Mouse (Mus musculus) forebrain, embryonic 16.5 days (tissue): Measurements from ENCODE around the gene Bin2. TPM values are rescaled to one million over a fixed set of nuclear protein-coding genes. Genes with fewer than 3 reads are reported as not detected.
A peak's percentile ranks its signal among the peaks of the same experiment; 100 is the strongest.

Experiments
- ATAC-seq: fragments of 200-750 bp; cut with Nextera tagmentation; 2 replicates; pipeline ENCODE4 v1.8.0; 2017; ENCODE audit warnings: mild to moderate bottlenecking, moderate library complexity
- H3K27ac ChIP-seq: fragments of 300-500 bp; sonication (generic); 2 replicates; pipeline ENCODE4 v1.5.1; 2014; ENCODE audit warnings: low read length, control low read depth
- H3K27me3 ChIP-seq: fragments of 300-500 bp; sonication (generic); replicated peaks from 2 replicates; pipeline ENCODE4 v1.6.1; 2014; ENCODE audit warnings: low read length; ENCODE audit not compliant: control insufficient read depth, insufficient read depth
- H3K36me3 ChIP-seq: fragments of 300-500 bp; sonication (generic); 2 replicates; pipeline ENCODE4 v1.6.1; 2014; ENCODE audit not compliant: control insufficient read depth, insufficient read depth
- H3K4me1 ChIP-seq: fragments of 300-500 bp; sonication (generic); replicated peaks from 2 replicates; pipeline ENCODE4 v1.6.1; 2014; ENCODE audit warnings: low read length; ENCODE audit not compliant: control insufficient read depth, insufficient read depth
- H3K4me2 ChIP-seq: fragments of 300-500 bp; sonication (generic); 2 replicates; pipeline ENCODE4 v1.6.1; 2014; ENCODE audit warnings: mild to moderate bottlenecking, low read length, control low read depth
- H3K4me3 ChIP-seq: fragments of 300-500 bp; sonication (generic); replicated peaks from 2 replicates; pipeline ENCODE4 v1.5.1; 2014; ENCODE audit warnings: mild to moderate bottlenecking, low read length, control low read depth
- H3K9ac ChIP-seq: fragments of 300-500 bp; sonication (generic); replicated peaks from 2 replicates; pipeline ENCODE4 v1.6.1; 2014; ENCODE audit warnings: low read depth, low read length, control low read depth
- H3K9me3 ChIP-seq: fragments of 300-500 bp; sonication (generic); 2 replicates; pipeline ENCODE4 v1.6.1; 2016; ENCODE audit warnings: low read length; ENCODE audit not compliant: control insufficient read depth
- WGBS: fragments of 180-500 bp; shearing (Covaris S2); extraction: QIAGEN DNeasy Blood & Tissue Kit; methylation state at CpG from one replicate; pipeline ENCODE4 v1.1.7; 2014; 5-methylcytosine and 5-hydroxymethylcytosine counted together
- polyA plus RNA-seq: library from polyadenylated mRNA; unstranded; fragments of >200 nt; fragmentation: Nextera tagmentation; extraction: Ambion mirVana; gene quantifications from 2 replicates; pipeline ENCODE4 v1.2.1, GENCODE M21; 2015

Bin2 gene
- polyA plus RNA-seq, 1 experiment from 2014 or later: 0.65 TPM

DNA sequence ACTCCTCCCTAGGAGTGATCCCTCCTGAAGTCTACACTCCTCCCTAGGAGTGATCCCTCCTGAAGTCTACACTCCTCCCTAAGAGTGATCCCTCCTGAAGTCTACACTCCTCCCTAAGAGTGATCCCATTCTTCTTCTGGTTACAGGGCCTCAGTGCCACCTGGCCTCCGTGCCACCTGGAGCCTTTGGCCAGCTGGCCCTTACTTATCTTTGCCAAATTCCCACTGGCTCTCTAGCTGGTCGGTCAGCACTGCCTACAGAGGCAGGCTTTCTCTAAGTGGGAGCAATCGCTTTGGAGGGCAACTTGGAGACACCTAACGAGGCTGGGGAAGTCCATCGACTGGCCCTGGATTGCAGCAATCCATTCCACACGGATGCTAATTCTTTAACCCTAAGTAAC, 23.2 kb downstream of the Bin2 start:
- Histone ChIP-seq H3K4me2 (no peak overlapping the region), H3K9ac (no peak overlapping the region), H3K4me3 (no peak overlapping the region), H3K27ac (no peak overlapping the region), H3K9me3 (no peaks in the 10 kb centered on the region), H3K36me3 (no peaks in the 10 kb centered on the region), H3K4me1 (no peaks in the 10 kb centered on the region), H3K27me3 (no peaks in the 10 kb centered on the region)
- WGBS: 74% methylated on average over 6 of the region's 6 CpGs
- no peak for ATAC-seq

- peaks cover 16% of the 10 kb centered on the region for H3K27me3 ChIP-seq
- no peaks in the 10 kb centered on the region for H3K9me3 ChIP-seq
- H3K9ac ChIP-seq: no peak overlapping the region
- no peak overlapping the region for H3K4me2 ChIP-seq
- 93% methylated on average over 7 of the region's 7 CpGs for WGBS
- no peak overlapping the region for H3K27ac ChIP-seq
- no peaks in the 10 kb centered on the region for H3K4me1 ChIP-seq
- no peak overlapping the region for H3K4me3 ChIP-seq
- no peak for ATAC-seq
- H3K36me3 ChIP-seq: no peaks in the 10 kb centered on the region
Observed at GRCm38 (mm10) chr15:100642451-100642850, 26.9 kb downstream of the Bin2 start.

DNA sequence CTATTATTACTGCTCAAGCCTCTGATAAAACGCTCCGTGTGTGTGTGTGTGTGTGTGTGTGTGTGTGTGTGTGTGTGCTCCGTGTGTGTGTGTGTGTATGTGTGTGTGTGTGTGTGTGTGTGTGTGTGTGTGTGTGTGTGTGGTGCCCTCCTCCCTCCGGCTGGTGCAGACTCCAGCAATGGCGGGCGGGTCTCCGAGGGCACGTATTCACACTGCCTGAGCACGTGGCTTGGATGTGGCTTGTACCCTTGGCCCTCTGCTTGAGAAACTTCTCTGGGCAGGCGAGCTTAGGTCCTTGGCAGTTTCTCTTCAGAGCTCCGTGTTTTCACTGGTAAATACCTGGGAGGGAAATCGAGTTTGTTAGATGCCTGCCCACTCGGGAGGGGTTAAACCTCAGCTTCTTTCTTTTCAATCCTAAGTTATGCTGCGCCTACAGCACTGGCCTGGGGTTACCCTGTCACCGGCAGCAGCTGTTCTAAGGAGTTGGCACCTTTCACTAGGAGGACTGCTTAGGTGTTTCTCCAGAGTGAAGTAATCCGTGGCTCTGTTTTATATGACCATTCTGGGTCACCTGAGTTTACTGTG, 28.0 kb downstream of the Bin2 start:
- no peak overlapping the region for H3K4me2 ChIP-seq
- no peaks in the 10 kb centered on the region for H3K9me3 ChIP-seq
- H3K27me3 ChIP-seq: peaks cover 23% of the 10 kb centered on the region
- H3K27ac ChIP-seq: no peak overlapping the region
- ATAC-seq: no peak
- 68% methylated on average over 15 of the region's 16 CpGs for WGBS
- peaks cover 11% of the 10 kb centered on the region for H3K4me1 ChIP-seq
- H3K36me3 ChIP-seq: no peaks in the 10 kb centered on the region
- H3K4me3 ChIP-seq: no peak overlapping the region
- no peak overlapping the region for H3K9ac ChIP-seq

- Histone ChIP-seq H3K9ac (no peak overlapping the region), H3K36me3 (no peaks in the 10 kb centered on the region), H3K27ac (no peak overlapping the region), H3K27me3 (peaks cover 31% of the 10 kb centered on the region), H3K9me3 (no peaks in the 10 kb centered on the region), H3K4me3 (no peak overlapping the region), H3K4me1 (peaks cover 13% of the 10 kb centered on the region), H3K4me2 (no peak overlapping the region)
- no peak for ATAC-seq
- 77% methylated on average over 16 of the region's 16 CpGs for WGBS
Observed at GRCm38 (mm10) chr15:100639972-100640750, 29.2 kb downstream of the Bin2 start.

GRCm38 (mm10) chr15:100637661-100638060, 31.7 kb downstream of the Bin2 start:
- no peaks in the 10 kb centered on the region for H3K36me3 ChIP-seq
- H3K27me3 ChIP-seq: peaks cover 42% of the 10 kb centered on the region
- no peak overlapping the region for H3K9ac ChIP-seq
- WGBS: 18% methylated on average over 6 of the region's 6 CpGs
- H3K9me3 ChIP-seq: no peaks in the 10 kb centered on the region
- H3K4me1 ChIP-seq: peaks cover 13% of the 10 kb centered on the region
- no peak overlapping the region for H3K4me3 ChIP-seq
- no peak overlapping the region for H3K4me2 ChIP-seq
- no peak for ATAC-seq
- H3K27ac ChIP-seq: no peak overlapping the region

GRCm38 (mm10) chr15:100636700-100637501, 32.5 kb downstream of the Bin2 start, which contains the start of gene Smagp:
Smagp (minus strand) TSS chr15:100636940.
- no peak within 1 kb of the TSS for H3K27ac ChIP-seq
- H3K4me3 ChIP-seq: peak within 1 kb of the TSS; percentile 41
- under 1% methylated on average over 69 of the region's 77 CpGs for WGBS
- H3K4me2 ChIP-seq: peak within 1 kb of the TSS; percentile 62
- H3K36me3 ChIP-seq: no peaks in the 10 kb centered on the region
- ATAC-seq: no peak
- peaks cover 13% of the 10 kb centered on the region for H3K4me1 ChIP-seq
- H3K9ac ChIP-seq: peak within 1 kb of the TSS; percentile 40
- no peaks in the 10 kb centered on the region for H3K9me3 ChIP-seq
- H3K27me3 ChIP-seq: peaks cover 42% of the 10 kb centered on the region

GRCm38 (mm10) chr15:100635851-100636645, 33.3 kb downstream of the Bin2 start:
- no peaks in the 10 kb centered on the region for H3K9me3 ChIP-seq
- H3K4me1 ChIP-seq: peaks cover 13% of the 10 kb centered on the region
- peak overlapping the region; percentile 40; the same call in 1 of the 2 replicates for H3K9ac ChIP-seq
- H3K27me3 ChIP-seq: peaks cover 42% of the 10 kb centered on the region
- H3K4me2 ChIP-seq: peak overlapping the region; percentile 62
- peak overlapping the region; percentile 41 for H3K4me3 ChIP-seq
- no peak overlapping the region for H3K27ac ChIP-seq
- H3K36me3 ChIP-seq: no peaks in the 10 kb centered on the region
- WGBS: 3% methylated on average over 38 of the region's 38 CpGs
- no peak for ATAC-seq

DNA sequence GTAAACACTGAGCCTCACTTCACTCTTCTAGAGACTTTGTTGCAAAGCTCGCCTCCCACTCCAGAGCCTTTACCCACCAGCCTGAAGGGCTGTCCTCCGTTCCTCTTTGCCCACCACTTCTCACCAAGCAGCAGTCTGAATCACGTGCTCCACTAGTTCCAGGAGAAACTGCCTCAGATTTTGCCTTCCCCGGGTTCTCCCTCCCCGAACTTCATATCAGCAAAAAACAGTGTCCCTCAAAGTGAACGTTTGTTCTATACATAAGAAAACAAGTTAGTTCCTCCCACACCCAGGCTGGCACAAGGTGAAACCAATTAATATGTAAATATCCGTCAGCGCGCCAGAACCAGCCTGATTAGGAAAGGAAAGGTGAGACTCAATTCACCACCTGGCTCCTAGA, 34.1 kb downstream of the Bin2 start:
- Histone ChIP-seq H3K4me1 (peaks cover 13% of the 10 kb centered on the region), H3K9ac (no peak overlapping the region), H3K27me3 (peaks cover 42% of the 10 kb centered on the region), H3K36me3 (no peaks in the 10 kb centered on the region), H3K4me3 (no peak overlapping the region), H3K9me3 (no peaks in the 10 kb centered on the region), H3K4me2 (no peak overlapping the region), H3K27ac (no peak overlapping the region)
- 5% methylated on average over 9 of the region's 9 CpGs for WGBS
- no peak for ATAC-seq
